Mouse (Mus musculus) kidney, adult 9 months (tissue): ENCODE measurements around the gene Usp6nl.

Experiments used
- DNase-seq: peaks from one replicate; pipeline ENCODE4 v3.0.0; 2022

Gene Usp6nl

GRCm38 (mm10) chr2:6423661-6424550, 101.4 kb downstream of the Usp6nl start:
- no peak for DNase-seq

GRCm38 (mm10) chr2:6424851-6425250, 102.4 kb downstream of the Usp6nl start:
- no peak for DNase-seq

DNA sequence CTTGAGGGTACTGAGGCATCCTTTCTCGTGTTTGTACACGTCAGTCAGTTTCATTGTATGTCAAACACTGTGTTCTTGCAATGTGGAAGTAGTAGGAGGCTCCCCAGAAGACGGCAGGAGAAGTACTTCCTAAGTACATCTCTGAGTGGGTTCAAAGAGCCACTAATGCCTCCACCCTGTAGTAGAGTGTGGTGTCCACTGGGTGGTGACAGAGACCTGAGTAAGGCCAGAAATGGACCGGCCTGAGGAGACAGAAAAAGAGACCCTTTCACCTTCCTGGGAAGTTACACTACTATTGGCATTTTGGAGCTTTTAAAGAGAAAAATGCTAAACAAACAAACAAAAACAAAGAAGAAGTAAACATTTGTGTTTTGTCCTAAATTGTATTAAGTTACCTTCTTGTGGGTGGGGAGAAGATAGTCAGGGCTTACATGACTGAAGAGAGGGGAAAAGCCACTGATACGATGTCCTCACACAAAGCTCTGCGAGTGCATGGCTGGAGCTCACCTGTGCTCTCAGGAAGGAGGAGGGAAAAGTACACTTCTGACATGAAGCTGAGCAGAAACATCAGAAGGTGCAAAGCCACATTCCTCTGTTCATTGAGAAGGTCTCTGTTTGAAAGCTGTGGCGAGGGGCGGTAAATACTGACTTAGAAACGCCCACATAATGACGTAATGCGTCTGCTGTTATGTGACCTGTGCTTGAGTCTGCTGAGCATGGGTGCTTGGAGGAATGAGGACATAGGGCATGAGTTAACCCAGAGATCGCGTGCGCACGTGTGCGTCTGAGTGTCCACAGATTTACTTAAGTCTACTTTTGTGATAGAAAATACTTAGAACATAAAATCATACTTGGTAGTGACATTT, 113.9 kb downstream of the Usp6nl start:
- DNase-seq, result peak; percentile 44

DNA sequence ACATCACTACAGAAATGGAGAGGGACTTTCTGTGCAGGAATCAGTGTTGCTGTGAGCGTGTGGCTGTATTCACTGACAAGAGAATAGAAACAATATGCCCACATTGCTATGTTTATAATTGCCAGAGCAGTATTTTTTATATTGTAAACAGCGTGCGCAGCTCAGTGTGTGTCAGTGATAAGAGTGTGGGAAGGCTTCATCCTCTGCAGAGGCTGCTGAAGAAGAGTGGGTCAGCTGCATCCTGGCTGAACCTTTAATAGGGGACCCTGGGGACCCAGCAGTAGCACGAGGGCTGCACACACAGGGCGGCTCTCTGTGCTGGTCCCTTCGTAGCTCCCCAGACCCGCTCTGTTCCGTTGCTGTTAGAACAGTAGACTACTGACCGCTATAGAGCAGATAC, 119.2 kb downstream of the Usp6nl start:
- no peak for DNase-seq

DNA sequence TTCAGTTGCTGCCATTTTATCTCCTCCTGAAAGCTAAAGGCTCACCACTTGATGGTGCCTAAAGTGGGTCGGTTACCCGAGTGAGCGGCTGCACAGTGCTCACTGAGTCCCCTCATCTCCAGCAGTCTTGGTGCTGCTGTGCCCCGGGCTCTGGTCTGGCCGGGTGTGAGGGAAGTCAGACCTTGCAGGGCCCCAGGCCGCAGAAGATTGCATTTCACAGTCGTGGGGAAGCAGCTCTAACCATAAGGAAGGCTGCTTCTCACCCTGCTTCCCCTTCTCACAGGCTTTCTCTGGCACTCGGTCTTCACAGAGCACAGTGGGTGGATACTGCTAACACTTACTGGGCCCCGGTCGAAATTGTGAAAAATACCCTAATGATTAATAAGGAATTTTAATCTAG, 119.8 kb downstream of the Usp6nl start:
- DNase-seq, result no peak

- no peak for DNase-seq
Measured at GRCm38 (mm10) chr2:6444015-6444414, 121.5 kb downstream of the Usp6nl start.

GRCm38 (mm10) chr2:6444723-6445169, 122.3 kb downstream of the Usp6nl start:
- no peak for DNase-seq

DNA sequence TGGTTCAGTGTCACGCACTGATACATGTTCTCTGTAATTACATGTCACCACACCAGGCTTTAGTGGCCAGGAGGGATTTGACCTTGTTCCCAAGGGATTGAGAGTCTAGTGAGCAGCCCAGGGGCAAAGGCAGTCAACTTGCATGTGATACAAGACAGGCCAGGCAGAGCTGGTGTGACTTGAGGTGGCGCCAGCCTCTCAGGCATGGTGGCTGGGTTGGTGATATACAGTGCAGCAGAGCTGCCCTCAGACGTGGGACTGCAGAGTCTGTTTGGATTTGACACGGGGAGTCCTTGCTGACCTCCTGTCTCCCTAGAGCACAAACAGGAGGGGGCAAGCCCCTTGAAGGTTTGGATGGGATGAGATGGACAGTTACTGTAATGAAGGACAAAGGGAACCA, 123.4 kb downstream of the Usp6nl start:
- DNase-seq, result no peak

DNA sequence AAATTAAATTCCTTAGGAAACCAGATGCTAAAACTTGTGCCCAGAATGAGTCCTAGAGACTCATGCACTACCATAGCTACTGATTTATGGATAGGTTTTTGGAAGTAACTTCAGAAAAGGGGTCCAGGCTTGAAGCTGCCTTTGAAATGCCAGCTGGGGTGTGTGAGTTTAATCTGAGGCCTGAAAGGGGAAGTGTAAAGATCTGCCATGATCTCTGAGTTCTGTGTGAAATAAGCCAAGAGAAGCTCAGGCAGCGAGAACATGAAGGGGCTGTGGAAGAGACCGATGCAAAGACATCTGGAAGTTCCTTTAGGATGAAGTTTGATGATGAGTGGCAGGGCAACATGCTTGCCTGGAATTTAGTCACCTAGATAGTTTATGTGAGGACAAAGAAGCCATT, 126.4 kb downstream of the Usp6nl start:
- DNase-seq, result no peak

- no peak for DNase-seq
Measured at GRCm38 (mm10) chr2:6449656-6450055, 127.2 kb downstream of the Usp6nl start.

DNA sequence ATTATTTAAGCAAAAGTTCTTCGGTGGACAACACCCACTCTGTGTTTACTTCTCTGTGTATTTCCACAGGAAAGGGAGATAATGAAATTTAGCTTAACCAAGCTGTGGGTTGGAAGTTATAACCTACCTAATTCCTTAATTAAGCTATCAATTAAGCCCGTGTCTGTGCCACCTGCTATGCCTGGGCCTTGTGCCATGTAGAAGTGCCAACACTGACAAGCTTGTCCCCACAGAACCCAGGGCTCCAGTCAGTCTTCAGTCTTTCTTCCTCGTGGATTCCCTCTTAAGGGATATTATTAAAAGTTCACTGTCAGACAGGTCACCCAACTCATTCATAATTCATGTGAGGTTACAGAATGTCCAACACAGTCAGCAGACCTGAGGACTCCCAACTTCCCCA, 128.1 kb downstream of the Usp6nl start:
- no peak for DNase-seq

GRCm38 (mm10) chr2:6454941-6455516, 132.6 kb downstream of the Usp6nl start:
- DNase-seq, result no peak

DNA sequence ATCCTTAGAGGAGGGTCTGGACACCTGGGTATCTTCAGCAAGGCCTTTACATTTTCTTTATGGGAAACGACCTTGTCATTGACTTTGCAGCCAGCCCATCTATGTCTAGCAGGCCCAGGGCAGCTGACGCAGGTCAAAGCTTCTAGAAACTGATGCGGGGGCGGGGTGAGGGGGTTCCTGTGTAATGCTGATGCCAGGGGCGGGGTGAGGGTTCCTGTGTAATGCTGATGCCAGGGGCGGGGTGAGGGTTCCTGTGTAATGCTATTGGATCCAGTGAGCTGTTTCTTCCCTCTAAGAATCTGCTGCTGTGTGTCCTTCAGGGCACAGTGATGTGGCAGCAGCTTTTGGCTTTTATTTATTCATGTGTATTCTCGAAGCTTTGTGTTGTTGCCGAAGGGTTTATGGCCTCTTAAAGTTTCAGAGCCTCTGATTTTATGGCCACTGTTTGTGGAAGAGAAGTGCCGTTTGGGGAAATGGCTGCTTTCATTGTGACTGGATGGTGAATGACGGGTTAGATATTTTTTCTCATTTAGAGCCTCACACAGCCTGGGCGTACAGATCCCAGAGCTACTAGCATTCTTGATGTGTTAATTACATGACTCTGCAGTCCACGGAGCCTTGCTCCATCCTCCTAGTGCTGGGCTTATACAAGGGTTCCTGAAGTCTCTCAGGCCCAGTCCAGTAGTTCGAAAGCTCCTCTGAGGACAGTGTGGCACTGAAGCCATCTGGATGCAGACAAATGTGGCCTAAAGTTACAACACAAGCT, 137.0 kb downstream of the Usp6nl start:
- no peak for DNase-seq

DNA sequence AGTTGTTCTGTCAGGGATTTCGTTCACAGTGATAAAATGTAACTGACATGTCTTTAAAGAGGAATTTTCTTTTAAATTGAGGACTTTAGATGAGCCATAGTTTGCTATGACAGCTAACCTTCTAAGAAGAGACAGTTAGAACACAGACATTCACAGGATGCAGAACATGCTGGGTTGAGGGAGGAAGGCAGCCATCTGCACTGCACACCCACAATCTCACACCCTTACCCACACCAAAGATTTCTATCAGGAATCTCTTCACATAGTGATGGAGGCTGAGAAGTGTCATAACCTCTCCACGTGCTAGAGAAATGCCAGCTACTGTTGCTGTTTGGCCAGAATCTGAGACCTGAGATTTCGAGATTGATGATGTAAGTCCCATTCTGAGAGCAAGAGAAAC, 139.8 kb downstream of the Usp6nl start:
- no peak for DNase-seq

DNA sequence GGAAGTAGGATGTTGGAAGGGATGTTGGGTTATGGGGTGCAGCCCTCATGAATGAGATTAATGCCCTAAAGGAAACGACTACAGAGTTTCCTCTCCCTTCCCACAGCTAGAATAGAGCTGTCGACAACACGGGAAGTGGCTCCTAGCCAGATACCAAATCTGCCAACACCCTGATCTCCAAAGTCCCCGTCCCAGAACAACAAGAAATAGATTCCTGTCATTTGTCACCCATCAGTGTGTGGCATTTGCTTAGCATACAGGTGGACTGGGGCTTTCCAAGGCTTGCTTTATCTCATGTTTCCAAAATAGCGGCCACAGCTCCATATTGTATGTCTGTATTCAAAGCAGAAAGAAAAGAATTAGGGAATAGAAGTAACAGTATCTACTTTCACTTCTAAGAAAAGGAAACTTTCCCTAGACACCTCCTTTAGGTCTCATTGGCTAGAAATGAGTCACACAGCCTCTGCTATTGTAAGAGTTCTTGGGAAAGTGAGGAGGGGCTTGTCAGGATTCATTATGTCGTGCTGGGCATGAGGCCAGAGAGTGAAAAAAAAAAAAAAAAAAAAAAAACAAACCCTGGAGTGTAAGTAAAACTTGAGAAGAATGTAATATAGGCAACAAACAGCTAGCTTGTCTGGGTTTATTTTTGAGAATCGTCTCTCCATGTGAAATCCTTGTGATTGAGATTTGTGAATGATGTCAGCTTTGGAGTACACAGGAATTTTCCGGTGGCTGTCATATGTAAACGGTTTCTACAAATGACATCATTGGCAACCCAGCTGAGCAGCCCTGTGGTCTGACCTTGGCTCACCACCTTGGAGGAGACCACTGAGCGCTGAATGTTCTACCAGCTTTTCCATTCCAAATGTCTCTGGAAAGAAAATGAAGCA, 141.6 kb downstream of the Usp6nl start:
- DNase-seq, result peak; percentile 61

- DNase-seq, result no peak
Measured at GRCm38 (mm10) chr2:6466396-6466795, 143.9 kb downstream of the Usp6nl start.

DNA sequence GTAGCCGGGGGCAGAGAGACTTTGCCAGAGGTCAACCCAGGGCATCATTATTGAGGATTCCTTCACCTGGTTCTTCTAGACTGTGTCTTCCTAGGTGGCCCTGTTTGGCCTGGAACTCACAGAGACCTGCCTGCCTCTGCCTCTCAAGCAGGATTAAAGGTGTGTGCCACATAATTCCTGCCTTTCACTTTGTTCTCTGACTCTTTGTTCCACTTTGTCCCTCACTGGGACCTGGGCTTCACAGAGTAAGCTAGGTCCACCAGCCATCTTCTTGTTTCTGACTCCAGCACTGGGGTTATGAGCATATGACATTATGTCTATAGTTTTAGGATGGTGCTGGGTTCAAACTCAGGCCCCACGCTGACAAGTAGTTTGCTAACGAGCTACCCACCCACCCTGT, 144.9 kb downstream of the Usp6nl start:
- no peak for DNase-seq

- peak; percentile 78 for DNase-seq
Measured at GRCm38 (mm10) chr2:6469164-6469563, 146.7 kb downstream of the Usp6nl start.

- DNase-seq, result peak; percentile 27
Measured at GRCm38 (mm10) chr2:6471110-6471611, 148.7 kb downstream of the Usp6nl start.

GRCm38 (mm10) chr2:6473829-6474228, 151.4 kb downstream of the Usp6nl start:
- DNase-seq, result no peak

GRCm38 (mm10) chr2:6477884-6478283, 155.4 kb downstream of the Usp6nl start:
- DNase-seq, result no peak
